Mouse (Mus musculus) kidney, adult 8-10 months (tissue): Measurements from ENCODE around the gene S100pbp.

Experiments used
- DNase-seq, 2 experiments: peaks; one replicate each; pipeline ENCODE4 v3.0.0; 2022

Gene S100pbp

GRCm38 (mm10) chr4:129125736-129126451, 63.6 kb downstream of the S100pbp start:
- DNase-seq: no peak

- no peak for DNase-seq
Observed at GRCm38 (mm10) chr4:129124652-129125146, 64.8 kb downstream of the S100pbp start.

GRCm38 (mm10) chr4:129122719-129123118, 66.8 kb downstream of the S100pbp start:
- no peak for DNase-seq

- DNase-seq: no peak
Observed at GRCm38 (mm10) chr4:129122107-129122506, 67.4 kb downstream of the S100pbp start.

GRCm38 (mm10) chr4:129121569-129122086, 67.9 kb downstream of the S100pbp start, which contains the start of gene Hpca:
Hpca (minus strand) TSS chr4:129122036.
- DNase-seq: no peak

GRCm38 (mm10) chr4:129120520-129121445, 68.7 kb downstream of the S100pbp start:
- peak in 1 of 2 experiments; percentile 45 for DNase-seq

GRCm38 (mm10) chr4:129119708-129120107, 69.8 kb downstream of the S100pbp start:
- DNase-seq: no peak

GRCm38 (mm10) chr4:129117720-129118510, 71.6 kb downstream of the S100pbp start:
- DNase-seq: no peak

- no peak for DNase-seq
Observed at GRCm38 (mm10) chr4:129116703-129117102, 72.8 kb downstream of the S100pbp start.

- peak; percentile 44 to 55 for DNase-seq
Observed at GRCm38 (mm10) chr4:129113083-129113988, 76.2 kb downstream of the S100pbp start.

- DNase-seq: no peak
Observed at GRCm38 (mm10) chr4:129112231-129112630, 77.3 kb downstream of the S100pbp start.

GRCm38 (mm10) chr4:129111350-129111749, 78.2 kb downstream of the S100pbp start:
- DNase-seq: no peak

- no peak for DNase-seq
Observed at GRCm38 (mm10) chr4:129110804-129111203, 78.7 kb downstream of the S100pbp start.

GRCm38 (mm10) chr4:129108624-129109023, 80.9 kb downstream of the S100pbp start:
- no peak for DNase-seq

GRCm38 (mm10) chr4:129107348-129107899, 82.1 kb downstream of the S100pbp start:
- no peak for DNase-seq

- no peak for DNase-seq
Observed at GRCm38 (mm10) chr4:129106073-129106472, 83.5 kb downstream of the S100pbp start.

- no peak for DNase-seq
Observed at GRCm38 (mm10) chr4:129105356-129105755, 84.2 kb downstream of the S100pbp start, which contains the start of gene Tmem54. Tmem54 (plus strand) TSS chr4:129105548.

GRCm38 (mm10) chr4:129102133-129102829, 87.2 kb downstream of the S100pbp start:
- no peak for DNase-seq
